Mouse (Mus musculus): Measurements from ENCODE around the gene Atp4b. TPM values are rescaled to one million over a fixed set of nuclear protein-coding genes. Genes with fewer than 3 reads are reported as not detected.

Atp4b gene
- polyA plus RNA-seq, 1 experiment from 2014 or later, result not detected

- no peak overlapping the region for H3K27ac ChIP-seq (ENCODE audit: low read depth, low read length)
- H3K9ac ChIP-seq (ENCODE audit: low read length), result no peak overlapping the region
- no peak overlapping the region for H3K4me3 ChIP-seq (ENCODE audit: low read depth, low read length)
- peaks cover 50% of the 10 kb centered on the region for H3K36me3 ChIP-seq (ENCODE audit: control insufficient read depth, insufficient read depth, low read length)
- ATAC-seq (replicated peaks; ENCODE audit: low FRiP score) (no peak), DNase-seq (ENCODE audit: low spot score) (no peak)
- no peaks in the 10 kb centered on the region for H3K27me3 ChIP-seq (ENCODE audit: control insufficient read depth, insufficient read depth, low read length)
- H3K9me3 ChIP-seq (ENCODE audit: control insufficient read depth, low read length), result no peaks in the 10 kb centered on the region; the same call in 1 of the 2 replicates
- no peaks in the 10 kb centered on the region for H3K4me1 ChIP-seq (replicated peaks; ENCODE audit: control insufficient read depth, insufficient read depth, low read length)
- WGBS, result 96% methylated on average over 6 of the region's 6 CpGs
- no peak overlapping the region for H3K4me2 ChIP-seq (ENCODE audit: low read depth, low read length, severe bottlenecking)
Observed at GRCm38 (mm10) chr8:13361865-13362264, 34.8 kb downstream of the Atp4b start.

- Histone ChIP-seq H3K9me3 (ENCODE audit: control insufficient read depth, low read length) (no peaks in the 10 kb centered on the region; the same call in 1 of the 2 replicates), H3K9ac (ENCODE audit: low read length) (no peak overlapping the region), H3K4me3 (ENCODE audit: low read depth, low read length) (no peak overlapping the region), H3K27ac (ENCODE audit: low read depth, low read length) (no peak overlapping the region), H3K36me3 (ENCODE audit: control insufficient read depth, insufficient read depth, low read length) (peaks cover 54% of the 10 kb centered on the region), H3K4me1 (replicated peaks; ENCODE audit: control insufficient read depth, insufficient read depth, low read length) (no peaks in the 10 kb centered on the region), H3K27me3 (ENCODE audit: control insufficient read depth, insufficient read depth, low read length) (no peaks in the 10 kb centered on the region), H3K4me2 (ENCODE audit: low read depth, low read length, severe bottlenecking) (no peak overlapping the region)
- 94% methylated on average over 7 of the region's 7 CpGs for WGBS
- DNase-seq (ENCODE audit: low spot score), result no peak
- ATAC-seq (replicated peaks; ENCODE audit: low FRiP score), result no peak
Observed at GRCm38 (mm10) chr8:13360213-13360612, 36.4 kb downstream of the Atp4b start.

DNA sequence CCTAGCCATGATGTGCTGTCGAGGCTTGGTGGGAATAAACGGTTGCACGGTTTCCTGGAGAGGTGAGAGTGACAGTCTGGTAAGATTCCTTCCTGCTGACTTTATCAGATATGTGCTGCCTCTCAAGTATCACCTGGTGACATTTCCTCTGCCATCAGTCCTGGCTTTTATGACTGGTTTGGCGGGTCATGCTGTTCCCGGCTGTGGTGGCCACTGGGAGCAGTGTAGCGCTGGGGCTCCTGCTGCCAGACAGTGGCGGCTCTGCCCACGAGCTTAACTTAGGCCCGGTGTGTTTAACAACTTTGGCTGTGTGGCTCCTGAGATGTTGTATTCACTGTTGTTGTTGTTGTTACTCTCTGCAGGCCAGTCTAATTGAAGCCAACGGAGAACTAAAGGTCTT is 39.9 kb downstream of the Atp4b start:
- Histone ChIP-seq H3K9me3 (ENCODE audit: control insufficient read depth, low read length) (no peaks in the 10 kb centered on the region; the same call in 1 of the 2 replicates), H3K4me3 (ENCODE audit: low read depth, low read length) (no peak overlapping the region), H3K4me1 (replicated peaks; ENCODE audit: control insufficient read depth, insufficient read depth, low read length) (no peaks in the 10 kb centered on the region), H3K9ac (ENCODE audit: low read length) (no peak overlapping the region), H3K36me3 (ENCODE audit: control insufficient read depth, insufficient read depth, low read length) (peaks cover 44% of the 10 kb centered on the region), H3K4me2 (ENCODE audit: low read depth, low read length, severe bottlenecking) (no peak overlapping the region), H3K27ac (ENCODE audit: low read depth, low read length) (no peak overlapping the region), H3K27me3 (ENCODE audit: control insufficient read depth, insufficient read depth, low read length) (no peaks in the 10 kb centered on the region)
- no peak for ATAC-seq (replicated peaks; ENCODE audit: low FRiP score)
- no peak for DNase-seq (ENCODE audit: low spot score)
- WGBS, result 88% methylated on average over 10 of the region's 10 CpGs

GRCm38 (mm10) chr8:13356221-13356620 is 40.4 kb downstream of the Atp4b start:
- Histone ChIP-seq H3K4me1 (replicated peaks; ENCODE audit: control insufficient read depth, insufficient read depth, low read length) (no peaks in the 10 kb centered on the region), H3K36me3 (ENCODE audit: control insufficient read depth, insufficient read depth, low read length) (peaks cover 41% of the 10 kb centered on the region), H3K4me3 (ENCODE audit: low read depth, low read length) (no peak overlapping the region), H3K9ac (ENCODE audit: low read length) (no peak overlapping the region), H3K27me3 (ENCODE audit: control insufficient read depth, insufficient read depth, low read length) (no peaks in the 10 kb centered on the region), H3K27ac (ENCODE audit: low read depth, low read length) (no peak overlapping the region), H3K4me2 (ENCODE audit: low read depth, low read length, severe bottlenecking) (no peak overlapping the region), H3K9me3 (ENCODE audit: control insufficient read depth, low read length) (no peaks in the 10 kb centered on the region)
- WGBS, result 83% methylated on average over 6 of the region's 6 CpGs
- DNase-seq (ENCODE audit: low spot score), result no peak
- no peak for ATAC-seq (replicated peaks; ENCODE audit: low FRiP score)

DNA sequence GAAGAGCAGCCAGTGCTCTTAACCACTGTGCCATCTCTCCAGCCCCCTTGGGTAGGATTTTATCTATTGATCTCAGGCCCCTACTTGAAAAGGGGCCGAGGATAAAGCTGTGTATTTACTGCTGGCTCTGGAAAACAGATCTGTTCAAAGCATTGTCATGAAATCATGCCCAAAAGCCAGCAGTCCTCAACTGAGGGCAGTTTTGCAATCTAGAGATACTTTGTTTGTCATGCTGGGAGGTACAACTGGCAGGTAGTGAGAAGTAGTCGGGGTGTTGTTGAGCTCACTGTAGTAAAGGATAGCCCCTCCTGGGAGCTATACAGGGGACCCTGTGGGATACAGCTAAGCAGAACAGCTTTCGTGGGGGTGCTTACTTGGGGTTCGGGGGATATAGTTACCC is 42.7 kb downstream of the Atp4b start:
- Histone ChIP-seq H3K4me2 (ENCODE audit: low read depth, low read length, severe bottlenecking) (no peak overlapping the region), H3K9me3 (ENCODE audit: control insufficient read depth, low read length) (no peaks in the 10 kb centered on the region), H3K9ac (ENCODE audit: low read length) (no peak overlapping the region), H3K4me1 (replicated peaks; ENCODE audit: control insufficient read depth, insufficient read depth, low read length) (no peaks in the 10 kb centered on the region), H3K4me3 (ENCODE audit: low read depth, low read length) (no peak overlapping the region), H3K36me3 (ENCODE audit: control insufficient read depth, insufficient read depth, low read length) (peaks cover 33% of the 10 kb centered on the region), H3K27ac (ENCODE audit: low read depth, low read length) (no peak overlapping the region), H3K27me3 (ENCODE audit: control insufficient read depth, insufficient read depth, low read length) (no peaks in the 10 kb centered on the region)
- WGBS, result 85% methylated on average over 4 of the region's 4 CpGs
- DNase-seq (ENCODE audit: low spot score) (no peak), ATAC-seq (replicated peaks; ENCODE audit: low FRiP score) (no peak)

GRCm38 (mm10) chr8:13353155-13353833 is 43.3 kb downstream of the Atp4b start:
- peaks cover 27% of the 10 kb centered on the region for H3K36me3 ChIP-seq (ENCODE audit: control insufficient read depth, insufficient read depth, low read length)

GRCm38 (mm10) chr8:13352601-13353000 is 44.0 kb downstream of the Atp4b start:
- Histone ChIP-seq H3K9ac (ENCODE audit: low read length) (no peak overlapping the region), H3K4me2 (ENCODE audit: low read depth, low read length, severe bottlenecking) (no peak overlapping the region), H3K27ac (ENCODE audit: low read depth, low read length) (no peak overlapping the region), H3K4me3 (ENCODE audit: low read depth, low read length) (no peak overlapping the region), H3K9me3 (ENCODE audit: control insufficient read depth, low read length) (no peaks in the 10 kb centered on the region), H3K4me1 (replicated peaks; ENCODE audit: control insufficient read depth, insufficient read depth, low read length) (no peaks in the 10 kb centered on the region), H3K36me3 (ENCODE audit: control insufficient read depth, insufficient read depth, low read length) (peaks cover 21% of the 10 kb centered on the region), H3K27me3 (ENCODE audit: control insufficient read depth, insufficient read depth, low read length) (no peaks in the 10 kb centered on the region)
- ATAC-seq (replicated peaks; ENCODE audit: low FRiP score) (no peak), DNase-seq (ENCODE audit: low spot score) (no peak)
- WGBS, result 94% methylated on average over 8 of the region's 8 CpGs

More at GRCm38 (mm10) chr8:13353155-13353833, 43.3 kb downstream of the Atp4b start:
- Histone ChIP-seq H3K4me1 (replicated peaks; ENCODE audit: control insufficient read depth, insufficient read depth, low read length) (no peaks in the 10 kb centered on the region), H3K9me3 (ENCODE audit: control insufficient read depth, low read length) (no peaks in the 10 kb centered on the region), H3K4me3 (ENCODE audit: low read depth, low read length) (no peak overlapping the region), H3K9ac (ENCODE audit: low read length) (no peak overlapping the region), H3K27me3 (ENCODE audit: control insufficient read depth, insufficient read depth, low read length) (no peaks in the 10 kb centered on the region), H3K4me2 (ENCODE audit: low read depth, low read length, severe bottlenecking) (no peak overlapping the region), H3K27ac (ENCODE audit: low read depth, low read length) (no peak overlapping the region)
- DNase-seq (ENCODE audit: low spot score) (no peak), ATAC-seq (replicated peaks; ENCODE audit: low FRiP score) (no peak)
- 89% methylated on average over 9 of the region's 9 CpGs for WGBS

DNA sequence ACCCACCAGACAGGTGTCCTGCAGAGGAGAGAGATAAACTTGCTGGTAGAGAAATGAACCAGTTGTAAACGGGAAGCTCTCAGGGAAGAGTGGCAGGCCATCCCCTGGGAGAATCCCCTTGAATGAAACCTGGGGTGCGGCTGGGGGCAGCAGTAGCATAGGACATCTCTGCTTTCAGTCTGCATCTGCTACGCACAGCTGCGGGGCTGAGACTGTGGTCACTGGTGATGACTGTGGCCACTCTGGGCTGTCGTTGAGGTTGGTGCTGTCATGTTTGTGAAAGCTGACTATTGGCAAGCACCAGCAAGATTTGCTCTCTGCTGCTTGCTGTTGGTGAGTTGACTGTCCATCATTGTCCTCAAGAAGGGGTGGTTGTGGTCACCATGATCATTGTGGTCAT is 45.0 kb downstream of the Atp4b start:
- no peaks in the 10 kb centered on the region for H3K4me1 ChIP-seq (replicated peaks; ENCODE audit: control insufficient read depth, insufficient read depth, low read length)
- DNase-seq (ENCODE audit: low spot score), result no peak
- no peak overlapping the region for H3K27ac ChIP-seq (ENCODE audit: low read depth, low read length)
- no peaks in the 10 kb centered on the region for H3K27me3 ChIP-seq (ENCODE audit: control insufficient read depth, insufficient read depth, low read length)
- H3K9ac ChIP-seq (ENCODE audit: low read length), result no peak overlapping the region
- 91% methylated on average over 5 of the region's 5 CpGs for WGBS
- H3K9me3 ChIP-seq (ENCODE audit: control insufficient read depth, low read length), result no peaks in the 10 kb centered on the region
- H3K36me3 ChIP-seq (ENCODE audit: control insufficient read depth, insufficient read depth, low read length), result peaks cover 17% of the 10 kb centered on the region
- no peak overlapping the region for H3K4me2 ChIP-seq (ENCODE audit: low read depth, low read length, severe bottlenecking)
- H3K4me3 ChIP-seq (ENCODE audit: low read depth, low read length), result no peak overlapping the region
- no peak for ATAC-seq (replicated peaks; ENCODE audit: low FRiP score)

DNA sequence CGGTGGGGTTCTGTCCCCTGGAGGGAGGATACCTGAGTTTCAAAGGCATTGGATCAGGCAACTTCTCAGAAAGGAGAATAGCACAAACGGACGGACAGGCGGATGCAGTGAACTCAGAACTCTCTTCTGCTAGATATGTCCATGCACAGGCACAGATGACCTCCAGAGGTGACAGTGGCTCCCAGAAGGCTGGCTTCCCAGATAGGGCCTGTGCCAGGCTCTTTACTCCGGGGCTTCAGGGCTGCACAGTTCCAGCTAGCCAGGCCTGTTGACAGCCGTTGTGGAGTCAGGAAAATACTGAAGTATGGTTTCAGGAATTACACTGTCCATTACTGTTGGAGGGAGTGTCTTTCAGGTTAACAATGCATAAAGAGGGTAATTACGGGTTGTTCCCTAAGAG is 46.6 kb downstream of the Atp4b start:
- 93% methylated on average over 7 of the region's 7 CpGs for WGBS
- H3K9me3 ChIP-seq (ENCODE audit: control insufficient read depth, low read length), result no peaks in the 10 kb centered on the region
- no peak overlapping the region for H3K4me3 ChIP-seq (ENCODE audit: low read depth, low read length)
- no peaks in the 10 kb centered on the region for H3K27me3 ChIP-seq (ENCODE audit: control insufficient read depth, insufficient read depth, low read length)
- H3K4me2 ChIP-seq (ENCODE audit: low read depth, low read length, severe bottlenecking), result no peak overlapping the region
- H3K36me3 ChIP-seq (ENCODE audit: control insufficient read depth, insufficient read depth, low read length), result peaks cover 13% of the 10 kb centered on the region
- H3K9ac ChIP-seq (ENCODE audit: low read length), result no peak overlapping the region
- ATAC-seq (replicated peaks; ENCODE audit: low FRiP score), result no peak
- no peaks in the 10 kb centered on the region for H3K4me1 ChIP-seq (replicated peaks; ENCODE audit: control insufficient read depth, insufficient read depth, low read length)
- no peak for DNase-seq (ENCODE audit: low spot score)
- no peak overlapping the region for H3K27ac ChIP-seq (ENCODE audit: low read depth, low read length)
